Mouse (Mus musculus) neural tube, embryonic 11.5 days (tissue): ENCODE results near the gene Epyc. TPM values are rescaled to one million over a fixed set of nuclear protein-coding genes. Genes with fewer than 3 reads are reported as not detected.

Experiments used
- ATAC-seq: fragments of 200-750 bp; cut with Nextera tagmentation; 2 replicates; pipeline ENCODE4 v1.8.0; 2017; ENCODE audit warnings: moderate number of reproducible peaks, mild to moderate bottlenecking, moderate TSS enrichment, moderate library complexity; ENCODE audit not compliant: insufficient read depth, low FRiP score, low TSS enrichment
- DNase-seq: peaks from one replicate; pipeline ENCODE4 v3.0.0-alpha.2; 2015; ENCODE audit warnings: low spot score
- H3K27ac ChIP-seq: fragments of 300-500 bp; sonication (generic); 2 replicates; pipeline ENCODE4 v1.5.1; 2014; ENCODE audit warnings: low read depth, mild to moderate bottlenecking, low read length
- H3K27me3 ChIP-seq: fragments of 300-500 bp; sonication (generic); 2 replicates; pipeline ENCODE4 v1.6.1; 2014; ENCODE audit warnings: mild to moderate bottlenecking, low read length, mixed read lengths; ENCODE audit not compliant: control insufficient read depth, insufficient read depth
- H3K36me3 ChIP-seq: fragments of 300-500 bp; sonication (generic); 2 replicates; pipeline ENCODE4 v1.6.1; 2014; ENCODE audit warnings: mild to moderate bottlenecking, low read length, moderate library complexity, mixed read lengths; ENCODE audit not compliant: control insufficient read depth, insufficient read depth
- H3K4me1 ChIP-seq: fragments of 300-500 bp; sonication (generic); 2 replicates; pipeline ENCODE4 v1.6.1; 2014; ENCODE audit warnings: low read length, mixed read lengths; ENCODE audit not compliant: control insufficient read depth, insufficient read depth
- H3K4me2 ChIP-seq: fragments of 300-500 bp; sonication (generic); 2 replicates; pipeline ENCODE4 v1.6.1; 2014; ENCODE audit warnings: low read depth, mild to moderate bottlenecking, moderate library complexity
- H3K4me3 ChIP-seq: fragments of 300-500 bp; sonication (generic); 2 replicates; pipeline ENCODE4 v1.5.1; 2014; ENCODE audit warnings: low read depth, low read length
- H3K9ac ChIP-seq: fragments of 300-500 bp; sonication (generic); 2 replicates; pipeline ENCODE4 v1.6.1; 2014; ENCODE audit warnings: mild to moderate bottlenecking, low read length
- H3K9me3 ChIP-seq: fragments of 300-500 bp; sonication (generic); 2 replicates; pipeline ENCODE4 v1.6.1; 2016; ENCODE audit warnings: low read length; ENCODE audit not compliant: control insufficient read depth
- WGBS: fragments of 180-500 bp; shearing (Covaris S2); extraction: QIAGEN DNeasy Blood & Tissue Kit; methylation state at CpG from one replicate; pipeline ENCODE4 v1.1.7; 2014; 5-methylcytosine and 5-hydroxymethylcytosine counted together
- polyA plus RNA-seq: library from polyadenylated mRNA; unstranded; fragments of >200 nt; fragmentation: Nextera tagmentation; extraction: Ambion mirVana; gene quantifications from 2 replicates; pipeline ENCODE4 v1.2.1, GENCODE M21; 2014

The Epyc gene
- polyA plus RNA-seq, 1 experiment from 2014 or later, result 1.1 TPM

GRCm38 (mm10) chr10:97631061-97631460 lies 12.8 kb upstream of the Epyc start:
- Histone ChIP-seq H3K4me2 (no peak overlapping the region), H3K9me3 (no peaks in the 10 kb centered on the region), H3K27me3 (no peaks in the 10 kb centered on the region), H3K27ac (no peak overlapping the region), H3K4me3 (no peak overlapping the region), H3K4me1 (no peaks in the 10 kb centered on the region), H3K9ac (no peak overlapping the region), H3K36me3 (no peaks in the 10 kb centered on the region)
- DNase-seq (no peak), ATAC-seq (no peak)
- 92% methylated on average over 3 of the region's 3 CpGs for WGBS

DNA sequence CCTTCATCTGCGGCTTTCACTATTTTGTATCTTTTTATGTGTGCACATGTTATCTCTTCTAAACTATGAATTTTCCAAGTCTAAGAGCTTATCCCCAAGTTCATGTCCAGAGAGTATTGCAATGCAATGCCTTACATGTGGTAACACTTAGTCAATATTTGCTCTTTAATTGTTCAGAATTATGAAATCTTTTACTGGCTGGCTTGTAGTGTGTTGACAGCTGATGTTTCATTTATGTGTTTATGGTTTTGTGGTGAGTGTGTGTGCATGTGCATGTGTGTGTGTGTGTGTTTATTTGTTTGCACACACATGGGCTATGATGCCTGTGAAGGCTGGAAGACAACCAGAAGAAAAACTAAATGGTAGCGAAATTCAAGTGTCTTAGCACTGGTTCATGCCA lies 1.9 kb upstream of the Epyc start:
- no peaks in the 10 kb centered on the region for H3K9me3 ChIP-seq
- no peak overlapping the region for H3K4me2 ChIP-seq
- no peak overlapping the region for H3K27ac ChIP-seq
- no peaks in the 10 kb centered on the region for H3K27me3 ChIP-seq
- H3K36me3 ChIP-seq, result no peaks in the 10 kb centered on the region
- 93% methylated on average over 2 of the region's 2 CpGs for WGBS
- DNase-seq (no peak), ATAC-seq (no peak)
- no peak overlapping the region for H3K4me3 ChIP-seq
- H3K4me1 ChIP-seq, result no peaks in the 10 kb centered on the region
- no peak overlapping the region for H3K9ac ChIP-seq

GRCm38 (mm10) chr10:97650334-97650733 lies 6.5 kb downstream of the Epyc start:
- H3K27ac ChIP-seq, result no peak overlapping the region
- no peak for DNase-seq
- 73% methylated on average over 2 of the region's 2 CpGs for WGBS
- H3K9me3 ChIP-seq, result no peaks in the 10 kb centered on the region
- H3K9ac ChIP-seq, result no peak overlapping the region
- no peak for ATAC-seq
- no peaks in the 10 kb centered on the region for H3K36me3 ChIP-seq
- H3K27me3 ChIP-seq, result no peaks in the 10 kb centered on the region
- no peak overlapping the region for H3K4me3 ChIP-seq
- H3K4me2 ChIP-seq, result no peak overlapping the region
- no peaks in the 10 kb centered on the region for H3K4me1 ChIP-seq

DNA sequence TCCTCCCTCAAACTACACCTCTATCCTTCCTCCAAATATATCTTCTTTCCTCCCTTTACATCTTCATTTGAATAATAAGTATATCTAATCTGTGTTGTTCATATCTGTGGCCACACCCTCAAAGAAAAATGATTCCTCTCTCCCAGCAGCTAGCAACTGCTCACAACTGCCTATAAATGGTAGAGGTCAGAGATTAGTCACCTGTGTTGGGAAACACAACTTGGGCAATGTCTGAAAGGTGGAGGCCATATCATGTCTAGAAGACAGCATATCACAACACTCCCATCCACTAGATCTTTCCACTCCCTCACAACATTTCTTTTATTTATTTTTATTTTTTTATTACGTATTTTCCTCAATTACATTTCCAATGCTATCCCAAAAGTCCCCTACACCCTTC lies 15.6 kb downstream of the Epyc start:
- no peaks in the 10 kb centered on the region for H3K9me3 ChIP-seq
- no peaks in the 10 kb centered on the region for H3K36me3 ChIP-seq
- H3K4me2 ChIP-seq, result no peak overlapping the region
- no peak overlapping the region for H3K27ac ChIP-seq
- no peak for DNase-seq
- ATAC-seq, result no peak
- H3K4me3 ChIP-seq, result no peak overlapping the region
- no peak overlapping the region for H3K9ac ChIP-seq
- H3K27me3 ChIP-seq, result no peaks in the 10 kb centered on the region
- WGBS, result 90% methylated on average over 1 of the region's 1 CpGs
- H3K4me1 ChIP-seq, result no peaks in the 10 kb centered on the region

DNA sequence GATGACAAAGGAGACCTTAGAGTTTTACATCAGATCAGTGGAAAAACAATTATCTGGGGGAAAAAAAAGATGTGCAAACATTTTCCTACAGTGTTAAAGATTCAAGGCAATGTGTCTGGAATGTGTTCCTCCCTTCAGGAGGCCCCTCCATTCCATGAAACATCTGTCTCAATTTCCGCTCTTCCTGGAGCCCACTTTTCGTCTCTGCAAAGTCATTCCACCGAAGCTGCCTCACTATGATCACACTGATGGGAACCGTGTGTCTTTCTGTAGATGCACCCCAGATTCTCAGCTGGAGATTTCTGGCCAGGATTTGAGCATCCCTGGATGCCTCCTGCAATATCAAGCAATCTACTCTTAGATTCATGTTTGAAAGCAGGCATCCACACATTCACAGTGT lies 24.8 kb downstream of the Epyc start:
- no peaks in the 10 kb centered on the region for H3K36me3 ChIP-seq
- H3K4me3 ChIP-seq, result no peak overlapping the region
- no peak overlapping the region for H3K27ac ChIP-seq
- WGBS, result 56% methylated on average over 4 of the region's 4 CpGs
- H3K27me3 ChIP-seq, result no peaks in the 10 kb centered on the region
- DNase-seq, result peak; percentile 15
- no peak overlapping the region for H3K9ac ChIP-seq
- H3K4me1 ChIP-seq, result no peaks in the 10 kb centered on the region
- H3K4me2 ChIP-seq, result no peak overlapping the region
- H3K9me3 ChIP-seq, result no peaks in the 10 kb centered on the region
- ATAC-seq, result no peak

DNA sequence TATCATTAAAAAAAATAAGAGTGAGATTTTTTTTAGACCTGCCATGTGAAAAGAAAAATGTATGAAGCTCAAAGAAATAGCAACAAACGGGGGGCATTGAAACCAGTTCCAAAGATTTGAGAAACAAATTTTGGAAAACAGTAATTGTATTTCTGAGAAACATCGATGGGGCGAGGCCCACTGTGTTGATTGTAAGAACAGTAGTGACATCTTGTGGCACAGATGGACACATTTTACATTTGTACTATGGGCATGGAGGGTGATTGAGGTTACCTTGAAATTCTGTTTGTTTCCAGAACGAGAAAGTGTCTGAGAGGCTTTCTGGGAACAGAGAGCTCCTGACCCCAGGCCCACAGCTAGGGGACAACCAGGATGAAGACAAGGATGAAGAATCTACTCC lies 26.3 kb downstream of the Epyc start:
- H3K36me3 ChIP-seq, result no peaks in the 10 kb centered on the region
- H3K27ac ChIP-seq, result no peak overlapping the region
- no peaks in the 10 kb centered on the region for H3K9me3 ChIP-seq
- DNase-seq, result peak; percentile 16
- H3K27me3 ChIP-seq, result no peaks in the 10 kb centered on the region
- no peak for ATAC-seq
- no peak overlapping the region for H3K9ac ChIP-seq
- H3K4me2 ChIP-seq, result no peak overlapping the region
- H3K4me3 ChIP-seq, result no peak overlapping the region
- H3K4me1 ChIP-seq, result no peaks in the 10 kb centered on the region
- 73% methylated on average over 4 of the region's 4 CpGs for WGBS

DNA sequence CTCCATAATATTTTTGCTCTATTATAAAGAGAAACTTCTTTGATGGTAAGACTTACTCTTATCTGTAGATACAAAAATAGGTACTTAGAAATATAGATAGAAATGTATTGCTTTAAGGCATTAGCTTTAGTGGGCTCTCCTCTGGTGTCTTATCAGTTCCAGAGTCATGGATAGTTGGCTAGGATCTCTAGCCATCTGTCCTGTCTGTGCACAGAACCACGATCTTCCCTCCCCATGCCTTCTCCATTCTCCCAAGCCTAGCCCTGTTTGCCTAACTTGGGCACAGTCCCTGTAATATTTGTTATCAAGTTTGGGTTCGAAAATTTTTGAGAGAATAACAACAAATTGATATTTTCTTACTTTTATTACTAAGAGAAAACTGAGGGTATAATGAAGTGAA lies 29.4 kb downstream of the Epyc start:
- ATAC-seq (no peak), DNase-seq (no peak)
- no peaks in the 10 kb centered on the region for H3K27me3 ChIP-seq
- no peaks in the 10 kb centered on the region for H3K4me1 ChIP-seq
- 76% methylated on average over 2 of the region's 2 CpGs for WGBS
- no peaks in the 10 kb centered on the region for H3K9me3 ChIP-seq
- no peak overlapping the region for H3K4me3 ChIP-seq
- H3K36me3 ChIP-seq, result no peaks in the 10 kb centered on the region
- H3K9ac ChIP-seq, result no peak overlapping the region
- no peak overlapping the region for H3K27ac ChIP-seq
- no peak overlapping the region for H3K4me2 ChIP-seq

- no peak overlapping the region for H3K4me2 ChIP-seq
- no peaks in the 10 kb centered on the region for H3K36me3 ChIP-seq
- no peak overlapping the region for H3K4me3 ChIP-seq
- H3K27ac ChIP-seq, result no peak overlapping the region
- no peaks in the 10 kb centered on the region for H3K9me3 ChIP-seq
- ATAC-seq, result no peak
- no peaks in the 10 kb centered on the region for H3K27me3 ChIP-seq
- H3K4me1 ChIP-seq, result no peaks in the 10 kb centered on the region
- no peak overlapping the region for H3K9ac ChIP-seq
- DNase-seq, result no peak
Measured at GRCm38 (mm10) chr10:97682981-97683380, 39.1 kb downstream of the Epyc start.

GRCm38 (mm10) chr10:97687198-97687597 lies 43.3 kb downstream of the Epyc start:
- no peak for DNase-seq
- Histone ChIP-seq H3K9me3 (no peaks in the 10 kb centered on the region), H3K27ac (no peak overlapping the region), H3K36me3 (no peaks in the 10 kb centered on the region), H3K27me3 (no peaks in the 10 kb centered on the region), H3K9ac (no peak overlapping the region), H3K4me1 (no peaks in the 10 kb centered on the region), H3K4me3 (no peak overlapping the region), H3K4me2 (no peak overlapping the region)
- no peak for ATAC-seq
- 89% methylated on average over 1 of the region's 1 CpGs for WGBS
